Mouse (Mus musculus) 416B (cell line): ENCODE measurements at regions not wholly inside any gene's neighbourhood (a gene's known extent, or its start where the extent isn't known, plus 50 kb on each side); places are given as distances from the start of the nearest gene placed in this dataset.

Experiments used
- DNase-seq: peaks from one replicate; pipeline ENCODE4 v3.0.0; 2011; ENCODE audit warnings: low read depth

DNA sequence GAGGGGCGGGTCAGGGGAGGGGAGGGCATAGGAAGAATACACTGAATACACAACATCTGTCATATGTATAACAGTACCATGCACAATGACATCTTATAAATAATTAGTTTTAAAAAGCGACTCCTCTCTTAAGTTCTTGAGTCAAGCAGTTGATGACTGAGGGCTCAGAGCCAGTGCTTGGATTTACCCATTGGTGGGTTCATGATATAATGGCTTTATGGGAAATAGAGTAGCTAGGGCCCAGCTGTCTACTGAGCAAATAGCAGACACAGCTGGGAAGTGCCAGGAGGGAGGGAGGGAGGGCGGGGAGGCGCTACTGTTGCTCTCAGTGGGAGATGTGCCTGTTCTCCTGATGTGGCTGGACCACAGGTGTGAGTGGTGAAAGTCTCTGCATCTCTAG lies 268.5 kb downstream of the Matn1 start:
- DNase-seq: no peak

DNA sequence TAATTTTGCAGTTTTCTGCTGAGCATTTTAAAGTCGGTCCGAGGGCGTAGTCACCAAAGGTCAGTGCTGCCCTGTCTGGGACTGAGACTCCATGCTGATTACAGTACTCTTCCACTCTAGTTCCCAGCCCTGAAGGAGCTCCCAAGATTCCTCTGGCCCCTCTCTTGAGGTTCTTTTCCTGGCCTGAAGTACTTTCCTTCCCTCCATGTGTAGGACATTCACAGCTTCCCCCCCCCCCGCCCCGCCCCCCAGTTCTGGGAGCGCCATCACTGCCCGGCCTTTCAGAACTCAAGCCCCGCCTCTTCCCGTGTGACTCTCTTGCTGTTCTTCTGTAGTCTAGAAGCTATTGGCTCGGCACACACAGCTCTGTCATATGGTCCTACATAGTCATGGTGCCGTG lies 271.5 kb downstream of the Matn1 start:
- no peak for DNase-seq

DNA sequence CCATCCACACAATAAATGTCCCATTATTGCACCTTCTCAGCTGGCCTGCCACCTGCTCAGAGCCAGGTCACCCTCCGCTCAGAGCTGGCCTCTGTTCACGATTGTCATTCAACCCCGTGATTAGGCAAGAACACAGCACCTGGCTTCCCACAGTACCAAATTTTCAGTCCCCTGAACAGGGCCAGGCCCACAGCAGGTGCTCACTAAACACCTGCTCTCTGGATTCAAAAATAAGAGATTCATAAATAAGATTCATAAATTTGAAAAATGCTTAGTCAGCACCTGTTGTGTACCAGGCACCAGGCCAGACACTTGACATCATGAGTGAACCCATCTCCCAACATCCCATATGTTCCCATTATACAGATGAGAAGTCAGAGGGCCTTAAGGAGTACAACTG lies 272.2 kb downstream of the Matn1 start:
- no peak for DNase-seq

DNA sequence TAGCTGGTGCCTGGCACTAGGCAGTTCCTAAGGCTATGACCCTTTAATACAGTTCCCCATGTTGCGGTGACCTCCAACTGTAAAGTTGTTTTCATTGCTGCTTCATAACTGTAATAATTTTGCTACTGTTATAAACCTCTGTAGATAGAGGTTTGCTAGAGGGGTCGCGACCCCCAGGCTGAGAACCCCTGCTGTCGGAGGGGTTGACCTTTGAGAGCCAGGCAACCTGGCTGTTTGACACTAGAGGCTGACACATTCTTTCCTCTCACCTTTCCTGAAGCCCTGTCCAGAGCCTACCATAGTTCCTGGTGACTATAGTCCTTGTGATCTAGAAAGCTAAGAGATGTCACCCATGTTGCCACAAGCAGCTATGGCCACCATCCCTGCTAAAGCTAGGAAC lies 272.9 kb downstream of the Matn1 start:
- no peak for DNase-seq

DNA sequence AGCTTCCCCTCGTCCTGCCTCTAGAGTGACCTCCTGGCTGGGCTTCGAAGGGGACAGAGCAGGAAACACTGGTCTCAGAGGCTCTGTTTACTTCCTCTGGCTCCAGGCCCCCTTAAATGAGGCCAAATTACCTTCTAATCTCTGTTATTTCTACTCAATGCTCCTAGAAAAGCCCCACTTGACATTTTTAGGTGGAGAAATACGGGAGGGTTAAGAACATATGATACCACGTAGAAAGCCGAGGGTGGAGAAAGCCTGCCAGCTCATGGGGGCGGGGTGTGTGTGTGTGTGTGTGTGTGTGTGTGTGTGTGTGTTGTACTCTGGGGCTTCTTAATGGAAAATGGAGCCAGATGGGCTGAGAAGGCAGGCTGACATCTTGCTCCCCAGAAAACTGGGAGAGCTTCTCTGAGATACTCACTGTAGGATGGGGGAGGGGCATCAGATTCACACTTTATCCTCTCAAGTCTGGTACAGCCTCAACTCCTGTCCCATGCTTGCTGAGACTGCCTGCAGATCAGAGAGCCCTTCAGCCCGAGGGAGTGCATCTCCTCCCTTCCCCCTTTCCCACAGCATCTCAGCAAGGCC lies 273.5 kb downstream of the Matn1 start:
- DNase-seq: no peak

DNA sequence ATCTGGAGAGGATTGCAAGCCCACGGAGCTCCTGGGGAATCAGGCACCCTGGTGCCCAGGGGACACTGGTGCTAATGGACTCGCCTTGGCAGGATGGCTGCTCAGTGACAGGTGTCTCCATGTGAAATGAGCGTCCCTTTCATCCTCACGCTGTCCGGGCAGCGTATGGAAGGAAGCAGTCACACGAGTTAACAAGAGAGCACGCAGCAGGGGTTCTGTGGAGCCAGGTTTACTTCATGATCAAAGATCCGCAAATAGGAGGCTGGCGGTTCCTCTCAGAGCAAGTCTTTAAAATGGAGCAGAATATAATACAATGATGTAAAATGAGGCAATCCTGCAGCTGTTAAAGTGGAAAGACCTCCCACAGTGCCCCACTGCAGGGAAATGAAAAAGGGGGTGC lies 276.8 kb downstream of the Matn1 start:
- DNase-seq: no peak

DNA sequence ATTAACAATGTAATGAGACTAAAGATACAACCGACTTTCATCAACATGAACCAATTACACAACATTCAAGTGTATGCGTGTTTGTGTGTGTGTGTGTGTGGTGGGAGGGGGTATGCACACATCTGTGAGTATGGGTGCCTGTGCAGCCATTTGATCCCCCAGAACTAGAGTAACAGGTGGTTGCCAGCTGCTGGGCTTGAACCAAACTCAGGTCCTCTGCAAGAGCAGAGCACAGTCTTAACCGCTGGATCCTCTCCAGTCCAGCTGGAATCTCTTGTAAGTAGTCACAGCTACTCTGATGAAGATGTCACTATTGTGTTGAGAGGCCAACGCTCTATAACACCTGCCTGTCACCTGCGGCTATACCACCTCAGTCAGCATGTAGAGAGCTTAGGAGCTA lies 286.2 kb downstream of the Matn1 start:
- DNase-seq: no peak

DNA sequence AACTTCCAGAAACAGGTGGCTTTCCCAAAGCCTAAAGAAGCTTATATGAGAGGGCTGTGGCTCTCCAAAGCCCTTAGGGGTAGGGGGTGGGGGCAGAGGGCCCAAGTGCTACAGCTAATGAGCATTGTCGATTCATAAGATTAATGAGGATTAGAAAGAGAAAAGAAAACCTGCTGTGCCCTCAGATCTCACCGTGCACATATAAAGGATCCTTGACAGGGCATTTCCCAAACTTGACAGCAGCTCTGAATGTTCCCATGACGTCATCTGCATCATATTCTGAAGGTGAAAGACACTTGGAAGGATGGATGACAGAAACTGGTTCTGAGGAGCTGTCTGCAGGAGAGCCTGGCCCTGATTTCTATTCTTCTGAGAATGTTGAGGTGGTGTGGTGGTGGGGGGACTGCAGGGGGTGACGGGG lies 292.4 kb downstream of the Matn1 start:
- no peak for DNase-seq

DNA sequence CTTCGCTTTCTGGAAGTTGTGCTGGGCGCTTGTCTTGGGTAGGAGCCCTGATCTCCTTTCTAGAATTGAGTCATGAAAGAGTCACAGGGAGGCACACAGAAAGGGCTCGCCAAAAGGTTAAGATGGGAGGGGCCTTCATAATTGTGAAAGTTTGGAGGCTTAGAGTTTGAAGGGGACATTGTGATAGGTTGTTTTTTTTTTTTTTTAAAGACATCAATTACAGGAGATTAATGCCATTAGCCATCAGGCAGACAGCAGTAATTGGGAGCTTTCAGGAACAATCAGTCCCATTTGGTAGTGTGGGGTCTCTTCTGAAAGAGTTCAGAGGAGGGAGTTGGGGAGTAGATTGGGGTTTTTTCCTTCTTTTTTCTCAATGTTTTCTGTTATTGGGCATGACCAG lies 294.4 kb downstream of the Matn1 start:
- DNase-seq: no peak

DNA sequence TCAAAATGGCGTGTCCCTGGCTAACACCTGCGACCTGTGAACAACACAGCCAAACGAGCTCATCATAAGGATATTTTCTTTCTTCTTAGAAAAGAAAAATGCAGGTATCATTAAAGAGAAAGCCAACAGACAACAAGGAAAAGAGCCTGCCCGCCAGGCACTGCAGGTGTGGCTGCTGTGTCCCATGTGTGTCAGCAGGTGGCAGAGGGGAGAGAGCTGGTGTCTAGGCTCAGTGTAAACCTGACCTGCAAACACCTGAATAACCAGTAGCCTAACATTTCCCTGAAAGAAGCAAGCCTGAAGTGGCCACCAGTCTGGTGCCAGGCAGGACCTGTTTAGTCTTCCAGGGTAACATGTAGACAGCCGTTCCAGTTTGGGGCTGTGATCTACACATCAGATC lies 294.9 kb downstream of the Matn1 start:
- no peak for DNase-seq

DNA sequence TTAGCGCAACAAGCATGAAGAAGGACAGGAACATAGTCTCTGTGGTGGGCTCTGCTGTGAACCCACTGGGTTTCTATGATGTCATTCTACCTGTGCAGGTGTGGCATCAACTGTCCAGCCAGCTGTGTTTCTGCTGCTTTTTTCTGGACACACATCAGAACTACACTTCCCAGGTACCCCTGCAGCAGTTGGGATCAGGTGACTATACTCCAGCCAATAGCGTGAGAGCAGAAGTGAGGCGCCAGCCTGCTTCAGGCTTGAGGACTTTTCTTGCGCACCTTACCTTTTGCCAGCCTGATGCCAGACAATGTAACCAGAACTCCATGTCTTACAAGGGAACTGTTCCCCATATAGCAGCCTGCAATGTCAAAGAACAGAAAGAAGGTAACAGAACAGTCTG lies 296.3 kb downstream of the Matn1 start:
- DNase-seq: no peak

DNA sequence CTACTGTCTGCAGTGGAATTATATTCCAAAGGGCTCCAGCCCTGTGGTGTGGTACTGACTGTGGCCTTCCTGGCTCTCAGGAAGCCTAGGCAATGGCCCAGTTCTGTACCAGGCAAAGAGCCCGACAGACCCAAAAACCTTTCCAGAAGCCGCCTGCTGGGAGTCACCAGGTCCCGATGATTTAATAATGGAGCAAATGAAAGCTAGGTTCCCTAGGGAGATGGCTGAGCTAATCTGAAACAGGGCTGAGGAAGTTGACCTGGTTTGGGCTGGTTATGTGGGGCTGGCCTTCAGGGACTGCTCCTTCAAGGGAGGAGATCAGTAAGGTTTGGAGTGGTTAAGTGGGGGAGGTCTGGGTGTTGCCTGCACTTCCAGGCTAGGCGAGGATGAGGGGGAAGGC lies 298.1 kb downstream of the Matn1 start:
- no peak for DNase-seq

DNA sequence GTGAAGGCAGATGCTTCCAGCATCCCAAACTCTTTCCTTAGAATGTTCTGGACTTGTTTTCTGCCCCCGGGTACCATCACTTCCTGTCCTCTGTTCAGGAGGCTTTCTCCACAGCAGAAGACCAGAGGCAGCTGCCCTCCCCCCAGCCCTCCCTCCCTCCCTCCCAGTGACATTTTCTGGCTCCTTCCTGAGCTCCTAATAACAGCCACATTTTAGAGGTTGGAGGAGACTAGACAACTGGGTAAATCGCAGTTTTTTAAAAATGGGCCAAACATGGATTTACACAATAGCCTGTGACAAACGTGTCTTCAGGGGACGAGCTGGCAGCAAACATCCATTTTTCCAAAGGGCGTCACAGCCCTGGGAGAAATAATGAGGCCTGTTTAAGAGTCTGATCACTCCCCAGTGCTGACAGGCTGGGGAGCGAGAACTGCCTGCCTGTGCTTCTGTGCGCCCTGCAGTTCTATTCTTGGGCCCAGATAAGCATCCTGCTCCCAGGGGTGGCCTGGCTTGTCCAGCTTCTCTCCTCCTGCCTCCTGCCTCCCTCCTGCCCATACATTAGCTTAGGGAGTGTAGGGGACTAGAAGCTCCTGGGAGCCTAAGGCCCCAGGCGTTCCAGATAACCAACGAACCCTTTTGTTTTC lies 299.7 kb downstream of the Matn1 start:
- no peak for DNase-seq

DNA sequence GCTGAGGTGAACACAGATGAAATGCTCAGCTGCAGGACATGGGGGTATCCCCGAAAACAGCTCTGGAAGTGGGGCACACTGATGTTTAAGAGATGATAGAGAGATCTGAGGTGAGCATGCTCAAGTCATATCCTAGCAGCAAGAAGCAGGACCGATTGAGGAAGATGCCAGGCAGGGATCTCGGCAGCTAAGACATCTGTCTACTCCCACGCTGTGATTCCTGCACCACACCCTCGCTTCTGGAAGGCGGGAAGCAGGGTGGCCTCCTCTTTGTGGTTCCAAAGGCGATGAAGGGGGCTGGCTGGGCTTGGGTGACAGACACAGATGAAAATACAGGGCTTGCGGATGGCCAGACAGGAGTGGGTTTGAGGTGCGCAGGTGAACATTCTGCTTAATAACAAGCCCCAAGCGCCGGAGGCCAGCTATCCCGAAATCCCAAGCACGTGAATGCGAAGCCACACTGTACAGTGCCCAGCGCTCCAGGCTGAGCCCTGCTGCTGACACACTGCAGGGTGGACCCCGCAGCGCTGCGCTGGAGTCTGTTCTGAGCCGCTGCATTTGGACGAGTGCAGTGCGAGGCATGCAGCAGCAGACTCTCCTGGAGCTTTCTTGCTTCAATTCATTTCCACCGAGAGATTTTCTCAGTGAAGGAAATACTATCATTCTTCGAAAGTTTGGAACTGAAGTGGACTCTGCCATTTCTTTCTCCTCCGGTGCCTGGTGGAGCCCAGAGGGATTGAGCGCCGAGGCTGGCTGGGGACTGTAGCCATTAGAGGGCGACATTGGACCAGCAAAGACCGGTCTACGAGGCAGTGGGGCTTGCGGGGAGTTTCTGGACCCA lies 308.6 kb downstream of the Matn1 start:
- no peak for DNase-seq

DNA sequence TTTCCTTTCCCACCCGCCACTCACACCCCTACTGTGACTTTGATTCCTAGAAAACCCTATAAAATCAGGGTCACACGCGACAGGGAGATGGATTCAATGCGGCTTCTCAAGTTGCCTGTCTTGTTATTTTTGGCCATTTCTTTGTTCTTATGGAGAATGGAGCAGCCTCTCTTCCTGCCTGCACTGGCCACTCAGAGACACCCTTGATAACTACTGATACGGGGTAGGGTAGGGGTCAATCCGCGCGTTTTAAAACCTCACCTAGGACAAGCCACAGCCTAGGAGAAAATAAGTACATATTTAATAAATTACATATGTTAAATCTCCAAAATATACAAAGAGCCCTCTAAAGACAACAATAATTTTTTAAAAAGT lies 309.2 kb downstream of the Matn1 start:
- peak; percentile 19 for DNase-seq

DNA sequence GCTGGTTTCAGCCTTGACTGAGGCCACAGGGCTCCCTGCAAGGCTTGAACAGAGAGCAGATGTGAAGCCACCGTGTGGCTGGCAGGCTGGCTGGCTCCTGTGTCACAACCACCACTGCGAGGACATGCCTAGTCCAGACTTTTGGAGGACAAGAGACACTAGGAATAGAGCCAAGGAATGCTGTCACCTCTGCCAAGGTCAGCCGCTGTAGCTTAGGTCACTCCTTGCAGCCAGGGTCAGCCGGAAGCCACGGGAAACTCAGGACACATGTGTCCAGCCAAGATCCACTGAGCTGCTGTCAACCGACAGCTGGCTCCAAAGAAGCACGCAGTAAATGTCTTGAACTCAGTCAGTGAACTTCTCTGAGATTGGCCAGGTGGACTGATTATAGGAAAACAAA lies 310.1 kb downstream of the Matn1 start:
- DNase-seq: no peak

DNA sequence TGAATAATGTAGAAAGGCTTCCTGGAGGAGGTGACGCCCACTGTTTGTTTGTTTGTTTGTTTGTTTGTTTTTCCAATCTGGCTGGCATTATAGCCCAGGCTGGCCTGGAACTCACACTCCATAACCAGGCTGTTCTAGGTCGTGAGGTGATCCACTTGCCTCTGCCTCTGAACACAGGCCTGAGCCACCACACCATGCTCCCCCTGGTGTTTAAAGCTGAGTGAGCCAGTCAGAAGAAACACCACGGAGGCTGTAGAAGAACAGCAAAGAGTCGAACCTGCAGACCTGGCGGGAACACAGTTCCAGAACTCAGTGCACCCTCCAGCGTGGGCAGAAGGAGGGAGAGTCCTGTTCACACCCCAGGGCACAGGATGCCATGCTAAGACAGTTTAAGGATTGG lies 310.5 kb downstream of the Matn1 start:
- peak; percentile 8 for DNase-seq

DNA sequence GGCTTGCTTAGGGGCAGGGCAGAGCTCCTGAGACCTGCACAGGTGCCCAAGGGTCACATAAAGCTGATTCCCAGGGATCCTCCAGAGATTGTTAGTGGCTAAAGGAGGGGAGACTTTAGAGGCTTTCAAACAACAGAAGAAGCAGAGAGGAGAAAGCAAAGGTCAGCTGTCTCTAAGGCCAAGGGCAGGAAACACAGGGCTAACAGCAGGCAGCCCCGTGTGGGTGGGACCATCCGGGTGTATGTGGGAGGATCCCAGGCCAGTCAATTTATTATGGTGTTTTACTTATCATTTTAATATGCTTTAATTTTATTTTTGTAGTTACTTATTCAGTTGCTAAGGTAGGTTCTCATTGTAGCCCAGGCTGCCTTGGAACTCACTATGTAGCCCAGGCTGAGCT lies 317.1 kb downstream of the Matn1 start:
- DNase-seq: no peak

DNA sequence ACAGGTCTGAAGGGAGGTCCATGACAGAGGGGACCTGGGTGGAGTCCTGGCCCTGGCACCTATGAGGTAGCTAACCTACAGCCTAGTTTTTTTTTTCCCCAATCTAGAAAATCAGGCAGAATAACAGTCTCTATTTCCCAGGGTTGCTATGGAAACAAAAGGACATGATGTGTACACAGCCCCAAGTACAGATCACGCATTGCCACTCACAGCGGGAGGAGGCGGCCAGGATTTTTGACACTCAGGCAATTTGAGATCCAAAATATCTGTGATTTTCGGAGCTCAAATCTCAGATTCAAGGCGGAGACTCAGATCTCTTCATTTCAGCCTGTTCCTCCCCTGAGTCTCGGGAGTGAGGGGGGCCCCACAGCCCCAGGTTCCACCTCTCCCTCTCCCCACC lies 318.7 kb downstream of the Matn1 start:
- no peak for DNase-seq

DNA sequence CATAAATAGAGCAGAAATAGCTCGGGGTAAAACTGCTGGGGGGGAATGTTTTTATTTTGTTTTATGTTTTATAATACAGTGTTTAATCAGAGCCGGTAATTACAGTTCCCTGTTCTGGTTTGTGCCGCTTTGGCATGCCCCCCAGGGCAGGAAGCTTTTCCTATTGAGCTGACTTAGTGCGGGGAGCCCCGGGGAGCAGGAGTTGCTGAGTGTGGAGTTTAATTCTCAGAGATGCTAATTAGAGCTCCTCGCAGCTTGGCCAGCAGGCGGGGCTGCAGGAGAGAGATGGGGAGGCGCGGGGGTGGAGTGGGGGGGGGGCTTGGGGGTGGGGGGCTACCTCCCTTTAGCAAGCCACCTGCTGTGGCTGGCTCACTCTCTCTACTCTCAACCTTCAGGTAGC lies 322.6 kb downstream of the Matn1 start:
- DNase-seq: no peak

DNA sequence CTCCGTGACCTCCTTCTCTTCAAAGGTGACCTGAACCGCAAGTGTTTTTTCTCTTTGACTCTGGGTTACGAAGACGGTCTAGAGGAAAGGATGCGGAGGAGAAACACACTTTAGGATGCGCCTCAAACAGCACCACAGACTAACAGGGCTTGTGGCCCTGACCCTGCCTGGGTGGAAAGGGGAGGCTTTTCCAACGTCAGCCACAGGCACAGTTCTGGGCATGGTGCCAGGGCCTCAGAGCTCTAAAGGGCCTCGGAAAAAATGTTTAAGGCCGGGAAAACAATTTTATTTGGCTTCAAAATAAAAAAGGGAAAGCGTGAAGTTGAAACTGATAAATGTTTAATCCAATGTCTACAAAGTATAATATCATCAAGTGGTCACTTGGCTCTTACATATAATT lies 323.6 kb downstream of the Matn1 start:
- DNase-seq: no peak

DNA sequence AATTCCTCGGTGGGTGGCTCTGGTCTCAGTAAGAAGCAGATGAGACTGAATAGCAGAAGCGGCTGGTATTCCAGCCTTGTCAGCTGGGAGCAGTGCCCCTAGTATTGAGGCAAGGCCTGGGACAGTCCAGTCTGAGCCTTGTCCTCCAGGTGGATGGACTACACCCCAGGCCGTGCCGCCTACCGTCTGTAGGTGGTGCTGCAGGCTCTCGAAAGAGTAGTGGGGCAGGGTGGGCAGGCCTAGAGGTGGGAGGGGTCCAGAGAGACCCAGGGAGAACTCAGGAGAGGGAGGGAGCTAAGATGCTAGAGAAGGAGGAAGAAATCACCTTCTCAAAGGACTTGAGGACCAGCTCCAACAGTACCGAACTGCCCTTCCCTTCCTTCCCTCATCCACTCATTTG lies 326.0 kb downstream of the Matn1 start:
- DNase-seq: no peak

DNA sequence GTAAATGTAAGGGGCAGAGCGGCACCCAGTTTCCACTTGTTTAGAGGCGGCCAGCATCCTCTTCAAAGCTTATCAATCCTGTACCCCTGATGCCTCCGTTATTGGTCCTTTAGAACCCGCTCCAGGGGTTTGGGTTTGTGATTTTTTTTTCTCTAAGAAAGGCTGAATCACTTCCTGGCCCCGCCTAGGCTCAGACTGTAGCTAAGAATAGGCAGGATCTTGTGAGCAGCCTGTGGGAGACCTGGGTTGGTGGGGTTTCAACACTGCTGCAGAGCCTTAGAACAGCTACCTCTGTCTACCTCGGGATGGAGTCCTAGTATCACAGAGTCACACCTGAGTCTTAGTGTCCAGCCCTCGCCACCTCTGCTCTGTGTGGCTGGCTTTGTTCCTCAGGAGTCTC lies 327.9 kb downstream of the Matn1 start:
- DNase-seq: peak; percentile 24

DNA sequence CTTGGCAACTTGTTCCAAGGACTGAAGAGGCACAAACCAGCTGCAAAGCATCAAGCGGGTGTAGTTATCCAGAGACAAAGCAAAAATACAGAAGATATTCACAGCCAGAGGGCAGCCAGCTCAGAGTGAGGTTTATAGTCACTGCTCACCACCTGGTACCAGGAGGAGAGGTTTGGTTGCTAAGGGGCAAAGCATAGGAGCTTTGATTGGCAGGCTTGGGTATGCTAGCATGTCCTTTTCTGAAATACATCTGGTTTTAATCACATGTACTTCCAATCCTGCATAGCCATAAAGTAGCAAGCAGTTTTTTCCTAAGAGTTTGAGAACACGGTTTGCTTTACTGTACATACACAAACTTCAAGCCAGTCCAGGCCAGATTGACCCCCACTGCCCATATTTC lies 349.4 kb downstream of the Matn1 start:
- DNase-seq: no peak
